Mouse (Mus musculus): ENCODE results near the gene Boll.

DNA sequence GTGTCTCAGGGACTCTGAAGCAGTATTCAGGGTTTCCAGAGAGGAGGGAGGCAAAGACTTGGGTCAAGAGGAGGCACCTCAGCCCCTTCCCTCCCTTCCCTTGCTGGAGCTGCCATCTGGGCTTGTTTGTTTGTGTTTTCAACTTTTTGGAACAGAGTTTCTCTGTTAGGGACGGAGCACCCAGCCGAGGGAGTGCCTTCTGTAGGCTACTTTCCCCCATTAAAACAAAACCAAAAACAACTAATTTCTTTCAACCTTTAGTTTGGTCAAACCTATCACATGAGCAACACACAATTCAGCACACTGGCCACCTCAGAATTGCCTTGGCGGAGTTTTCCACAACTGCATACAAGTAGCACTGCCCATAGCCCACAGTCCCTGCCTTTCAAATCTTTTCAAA lies 137.9 kb downstream of the Boll start:
- no peak for TF ChIP-seq CTCF (IDR thresholded peaks at IDR 0.05; ENCODE audit: low read depth)
- no peak for TF ChIP-seq EP300 (IDR thresholded peaks at IDR 0.05; ENCODE audit: low read depth)
